Comparison of ENCODE assay signal across 11 mouse cellular contexts in the genomic region with DNA sequence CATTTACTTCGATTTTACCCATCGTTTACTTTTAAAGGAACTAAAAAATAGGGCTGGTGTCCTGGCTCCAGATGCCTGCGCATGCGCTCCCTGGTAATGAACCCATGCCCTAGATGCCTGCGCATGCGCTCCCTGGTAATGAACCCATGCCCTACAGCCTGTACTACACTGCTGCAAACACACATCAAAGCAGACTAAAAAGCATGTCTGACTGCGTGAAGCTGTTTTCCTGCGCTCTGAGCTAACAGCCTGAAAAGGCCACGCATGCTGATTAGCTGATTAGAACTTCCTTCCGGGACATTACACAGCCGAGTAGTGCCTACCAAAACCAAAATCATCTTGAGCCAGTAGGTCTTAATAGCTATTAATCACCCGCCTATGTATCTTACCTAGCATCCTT. TPM values are rescaled to one million over a fixed set of nuclear protein-coding genes. Genes with fewer than 3 reads are reported as not detected.
DNase-seq lines count a peak whose midpoint lies in the region; ATAC-seq and TF ChIP-seq lines count a peak whose summit lies in the region.
"Had no signal": no experiment of that assay in that cellular context is flagged by ENCODE, and none has a peak within 500 bp of the region (broad histone marks: within the 10 kb centered on the region; RNA-seq: fewer than 3 reads in every experiment).

No protein-coding gene starts in this region.

- TF ChIP-seq CTCF in kidney, adult 2 months (conservative IDR thresholded peaks at IDR 0.05; ENCODE audit: insufficient read depth, insufficient read length, low read depth, low read length), result no peak
- no peak for TF ChIP-seq CTCF in hindbrain, postnatal 0 days (IDR thresholded peaks at IDR 0.05; ENCODE audit: low read depth)

- H3K4me3 ChIP-seq in kidney, adult 2 months (ENCODE audit: insufficient read depth, low read depth, low read length), result no peak overlapping the region
- no peak overlapping the region for H3K4me3 ChIP-seq in hindbrain, postnatal 0 days (ENCODE audit: low read length)

- no peak for TF ChIP-seq POLR2A in kidney, adult 2 months (IDR thresholded peaks at IDR 0.05; ENCODE audit: low read depth, low read length)

- no peaks in the 10 kb centered on the region for H3K36me3 ChIP-seq in kidney, adult 2 months (ENCODE audit: control insufficient read depth, insufficient read depth, low read length)
- H3K36me3 ChIP-seq in hindbrain, postnatal 0 days (ENCODE audit: insufficient read depth, low read length), result no peaks in the 10 kb centered on the region

- DNase-seq in kidney, adult 2 months, result peak; percentile 11
- DNase-seq in kidney, adult 18-20 months, result no peak
- DNase-seq in hindbrain, postnatal 0 days (ENCODE audit: low spot score), result no peak
- peak; percentile 18 for DNase-seq in naive thymus-derived CD4-positive, alpha-beta T cell, adult 2 months (ENCODE audit: low read depth)
- DNase-seq in gastrocnemius, postnatal 10 days, result no peak
- DNase-seq: cerebellum, adult 8-10 months; right cerebral cortex, postnatal 14 days; thymus, postnatal 14 days had no signal

- no peaks in the 10 kb centered on the region for H3K27me3 ChIP-seq in kidney, adult 2 months (replicated peaks; ENCODE audit: control insufficient read depth, insufficient read depth, low read length)
- no peaks in the 10 kb centered on the region for H3K27me3 ChIP-seq in hindbrain, postnatal 0 days (ENCODE audit: insufficient read depth, low read length)

- no peak overlapping the region for H3K27ac ChIP-seq in kidney, adult 2 months (ENCODE audit: insufficient read depth, low read depth, low read length)
- H3K27ac ChIP-seq in hindbrain, postnatal 0 days, result no peak overlapping the region

- H3K9me3 ChIP-seq in hindbrain, postnatal 0 days (ENCODE audit: low read length), result no peaks in the 10 kb centered on the region

- H3K4me1 ChIP-seq in kidney, adult 2 months (ENCODE audit: control insufficient read depth, insufficient read depth, low read length), result no peaks in the 10 kb centered on the region; the same call in 1 of the 2 replicates
- H3K4me1 ChIP-seq in hindbrain, postnatal 0 days (ENCODE audit: insufficient read depth, low read length), result no peaks in the 10 kb centered on the region

- no peak overlapping the region for H3K4me2 ChIP-seq in hindbrain, postnatal 0 days (ENCODE audit: low read depth, low read length)

- ATAC-seq in activated CD4-positive, CD25-positive, alpha-beta regulatory T cell, adult 4 months, result peak; percentile 68
- ATAC-seq in hindbrain, postnatal 0 days, result peak; percentile 49; the same call in 1 of the 2 replicates
- ATAC-seq in megakaryocyte, adult 5-6 weeks (ENCODE audit: poor library complexity, severe bottlenecking), result no peak
- no peak for ATAC-seq in granulocyte monocyte progenitor cell, adult 5-6 weeks (replicated peaks; ENCODE audit: poor library complexity, severe bottlenecking)

- WGBS in kidney, adult 2 months, result 63% methylated on average over 12 of the region's 12 CpGs
- 62% methylated on average over 12 of the region's 12 CpGs for WGBS in hindbrain, postnatal 0 days

- H3K9ac ChIP-seq in hindbrain, postnatal 0 days (replicated peaks; ENCODE audit: low read length), result no peak overlapping the region

RNA-seq across cellular contexts. Expression of gene Ipcef1, which starts 16.7 kb away (rescaled TPM):
- polyA plus RNA-seq in kidney, adult 2 months (2012; rRNA removed), result 2.3 and 2.7 TPM in 2 replicates
- 10 to 100 TPM; 71.0 to 71.4 TPM for polyA plus RNA-seq in activated CD4-positive, CD25-positive, alpha-beta regulatory T cell, adult 4 months (2017; shearing (Covaris generic))
- total RNA-seq in hindbrain, postnatal 0 days (2014; rRNA removed), result 8.5 and 12.2 TPM in 2 replicates
- polyA plus RNA-seq in hindbrain, postnatal 0 days (2015; fragmentation: Nextera tagmentation; extraction: Ambion mirVana), result 2.7 and 3.0 TPM in 2 replicates
- total RNA-seq in megakaryocyte, adult 5-6 weeks (2015), result 22.9 and 28.0 TPM in 2 replicates
- total RNA-seq in megakaryocyte, adult 5-6 weeks (2017), result 29.2 and 36.1 TPM in 2 replicates
- total RNA-seq in granulocyte monocyte progenitor cell, adult 5-6 weeks (2014; fragmentation: Nextera tagmentation), result 2.6 and 6.9 TPM in 2 replicates
- 2.1 and 3.4 TPM in 2 replicates for total RNA-seq in granulocyte monocyte progenitor cell, adult 5-6 weeks (2017)
- total RNA-seq in gastrocnemius, postnatal 10 days (2021), result under 1 TPM; 0.12 to 0.56 TPM

Comparison
In these comparisons a context has a peak if more than half of its experiments do, and no peak if none do; other contexts are left out.
1. DNase-seq: peak in kidney, adult 2 months (single experiment) and naive thymus-derived CD4-positive, alpha-beta T cell, adult 2 months (single experiment); none in kidney, adult 18-20 months (single experiment), hindbrain, postnatal 0 days (single experiment) and gastrocnemius, postnatal 10 days (single experiment).
2. ATAC-seq: peak in activated CD4-positive, CD25-positive, alpha-beta regulatory T cell, adult 4 months (single experiment) and hindbrain, postnatal 0 days (single experiment); none in megakaryocyte, adult 5-6 weeks (single experiment) and granulocyte monocyte progenitor cell, adult 5-6 weeks (single experiment).